Mouse (Mus musculus) heart, embryonic 14.5 days (tissue): ENCODE data around the gene Dcaf5. TPM values are rescaled to one million over a fixed set of nuclear protein-coding genes. Genes with fewer than 3 reads are reported as not detected.

Experiments used
- ATAC-seq: fragments of 200-750 bp; cut with Nextera tagmentation; 2 replicates; pipeline ENCODE4 v1.8.0; 2017; ENCODE audit warnings: low read depth, moderate TSS enrichment; ENCODE audit not compliant: insufficient number of reproducible peaks, insufficient read depth, low FRiP score
- H3K27ac ChIP-seq, 2 experiments: fragments of 200-500 bp in 1 of 2; fragments of 300-500 bp in 1 of 2; sonication (generic) in 1 of 2; replicated peaks in 1 of 2; 2 replicates each; pipeline ENCODE4 v1.5.1; 2012 to 2014; ENCODE audit warnings: low read depth in 2 of 2, low read length in 2 of 2, control low read depth in 1 of 2, mild to moderate bottlenecking in 1 of 2, mixed read lengths in 1 of 2; ENCODE audit not compliant: control insufficient read depth in 1 of 2, insufficient read depth in 1 of 2
- H3K27me3 ChIP-seq: fragments of 300-500 bp; sonication (generic); 2 replicates; pipeline ENCODE4 v1.6.1; 2014; ENCODE audit warnings: mild to moderate bottlenecking, low read length, control low read depth; ENCODE audit not compliant: control insufficient read depth, insufficient read depth
- H3K36me3 ChIP-seq: fragments of 300-500 bp; sonication (generic); 2 replicates; pipeline ENCODE4 v1.6.1; 2014; ENCODE audit warnings: mild to moderate bottlenecking, control low read depth, low read length, mixed read lengths; ENCODE audit not compliant: control insufficient read depth, insufficient read depth
- H3K4me1 ChIP-seq, 2 experiments: fragments of 200-500 bp in 1 of 2; fragments of 300-500 bp in 1 of 2; sonication (generic) in 1 of 2; 2 replicates each; pipeline ENCODE4 v1.6.1; 2012 to 2014; ENCODE audit warnings: low read length in 2 of 2, control low read depth in 1 of 2, mixed read lengths in 1 of 2; ENCODE audit not compliant: control insufficient read depth in 2 of 2, insufficient read depth in 2 of 2
- H3K4me2 ChIP-seq: fragments of 300-500 bp; sonication (generic); 2 replicates; pipeline ENCODE4 v1.6.1; 2014; ENCODE audit warnings: mild to moderate bottlenecking, low read length
- H3K4me3 ChIP-seq, 2 experiments: fragments of 200-500 bp in 1 of 2; fragments of 300-500 bp in 1 of 2; sonication (generic) in 1 of 2; 2 replicates each; pipeline ENCODE4 v1.5.1; 2012 to 2014; ENCODE audit warnings: low read length in 2 of 2, mild to moderate bottlenecking in 2 of 2, control low read depth in 1 of 2, low read depth in 1 of 2, moderate library complexity in 1 of 2; ENCODE audit not compliant: control insufficient read depth in 1 of 2, insufficient read depth in 1 of 2
- H3K9ac ChIP-seq: fragments of 300-500 bp; sonication (generic); 2 replicates; pipeline ENCODE4 v1.6.1; 2014; ENCODE audit warnings: mild to moderate bottlenecking, low read length
- H3K9me3 ChIP-seq: fragments of 300-500 bp; sonication (generic); 2 replicates; pipeline ENCODE4 v1.6.1; 2016; ENCODE audit warnings: low read length, control low read depth; ENCODE audit not compliant: control insufficient read depth
- WGBS: fragments of 180-500 bp; shearing (Covaris S2); extraction: QIAGEN DNeasy Blood & Tissue Kit; methylation state at CpG from one replicate; pipeline ENCODE4 v1.1.7; 2014; 5-methylcytosine and 5-hydroxymethylcytosine counted together
- polyA plus RNA-seq: library from polyadenylated mRNA; unstranded; fragments of >200 nt; fragmentation: Nextera tagmentation; extraction: Ambion mirVana; gene quantifications from 2 replicates; pipeline ENCODE4 v1.2.1, GENCODE M21; 2014

The Dcaf5 gene
- polyA plus RNA-seq, 1 experiment from 2014 or later = 10.5 TPM

DNA sequence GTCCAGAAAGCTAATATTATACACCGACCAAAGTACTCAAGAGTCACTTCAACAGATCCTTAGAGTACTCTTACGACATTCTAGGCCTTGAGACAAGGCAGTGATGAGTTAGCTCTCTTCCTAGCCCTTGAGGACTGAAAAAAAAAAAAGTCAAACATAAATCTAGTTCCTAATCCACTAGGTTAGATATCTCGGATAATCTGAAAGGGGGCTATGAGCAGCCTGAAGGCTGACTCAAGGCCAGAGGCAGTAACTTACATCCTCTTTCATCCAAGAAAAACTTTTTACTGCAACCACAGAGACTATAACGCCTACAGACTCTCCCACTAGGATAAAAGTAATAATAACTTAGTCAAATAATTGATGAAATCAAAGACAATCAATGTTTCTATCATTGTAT lies 60.7 kb downstream of the Dcaf5 start:
- Histone ChIP-seq H3K9ac (no peak overlapping the region), H3K4me1 (peaks cover 3 to 11% of the 10 kb centered on the region in 2 experiments; a peak in 3 of 4 replicates), H3K36me3 (peaks cover 65% of the 10 kb centered on the region), H3K27me3 (no peaks in the 10 kb centered on the region), H3K9me3 (no peaks in the 10 kb centered on the region), H3K4me2 (no peak overlapping the region), H3K4me3 (no peak overlapping the region), H3K27ac (no peak overlapping the region)
- ATAC-seq = no peak
- 90% methylated on average over 4 of the region's 4 CpGs for WGBS

DNA sequence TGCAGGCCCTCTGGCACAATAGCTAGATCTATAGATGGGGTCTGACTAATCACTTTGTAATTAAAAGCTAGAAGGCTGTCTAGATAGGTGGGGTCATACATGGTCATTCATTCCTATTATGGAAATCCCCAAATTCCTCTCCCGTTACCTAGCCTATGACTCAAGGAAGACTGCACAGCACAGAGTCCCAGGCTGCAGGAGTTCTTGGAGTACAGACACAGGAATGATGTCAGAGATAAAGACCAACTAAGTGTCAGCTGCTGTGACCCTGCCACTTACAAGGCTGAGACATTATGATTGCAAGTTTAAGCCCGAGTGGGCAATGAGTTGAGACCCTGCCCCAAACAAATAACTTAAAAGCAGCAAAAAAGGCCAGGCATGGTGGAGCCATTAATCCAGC lies 61.7 kb downstream of the Dcaf5 start:
- Histone ChIP-seq H3K4me2 (no peak overlapping the region), H3K9ac (no peak overlapping the region), H3K27me3 (no peaks in the 10 kb centered on the region), H3K27ac (no peak overlapping the region), H3K36me3 (peaks cover 66% of the 10 kb centered on the region), H3K4me3 (no peak overlapping the region), H3K9me3 (no peaks in the 10 kb centered on the region), H3K4me1 (peaks cover 0 to 3% of the 10 kb centered on the region in 2 experiments; a peak in 1 of 4 replicates)
- no peak for ATAC-seq
- 74% methylated on average over 2 of the region's 2 CpGs for WGBS

DNA sequence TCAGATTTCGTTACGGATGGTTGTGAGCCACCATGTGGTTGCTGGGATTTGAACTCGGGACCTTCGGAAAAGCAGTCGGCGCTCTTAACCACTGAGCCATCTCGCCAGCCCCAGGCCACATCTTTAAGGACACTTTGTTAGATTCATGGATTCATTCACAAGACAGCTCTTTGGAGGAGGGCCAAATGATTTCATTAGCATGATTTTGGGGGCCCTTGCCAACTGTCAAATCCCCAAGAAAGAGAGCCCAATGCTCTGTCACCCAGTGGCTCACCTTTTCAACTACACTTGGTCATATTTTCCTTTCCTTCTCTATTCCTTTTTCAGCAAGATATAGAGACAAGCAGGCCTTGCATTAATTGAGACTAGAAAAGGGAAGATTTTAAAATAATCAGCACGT lies 63.5 kb downstream of the Dcaf5 start:
- Histone ChIP-seq H3K27me3 (no peaks in the 10 kb centered on the region), H3K27ac (no peak overlapping the region), H3K36me3 (peaks cover 65% of the 10 kb centered on the region), H3K4me3 (no peak overlapping the region), H3K9ac (no peak overlapping the region), H3K9me3 (no peaks in the 10 kb centered on the region), H3K4me2 (no peak overlapping the region), H3K4me1 (no peaks in the 10 kb centered on the region)
- 99% methylated on average over 6 of the region's 8 CpGs for WGBS
- no peak for ATAC-seq

DNA sequence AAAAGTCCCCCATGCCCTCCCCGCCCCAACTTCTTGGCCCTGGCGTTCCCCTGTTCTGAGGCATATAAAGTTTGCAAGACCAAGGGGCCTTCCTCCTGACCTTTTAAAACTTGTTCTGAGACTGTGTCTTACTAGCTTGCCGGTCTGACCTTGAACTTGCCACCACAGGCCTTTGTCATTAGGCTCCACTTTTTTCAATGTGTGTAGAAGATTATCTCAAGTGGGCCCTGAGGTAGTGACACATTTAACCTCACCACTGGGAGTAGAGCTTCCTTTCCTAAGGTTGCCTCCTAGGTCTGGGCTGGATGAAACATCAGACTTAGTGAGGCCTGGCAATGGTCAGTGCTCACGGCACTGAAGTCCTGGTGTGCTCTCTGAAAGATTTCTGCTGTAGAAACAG lies 69.2 kb downstream of the Dcaf5 start:
- Histone ChIP-seq H3K9ac (no peak overlapping the region), H3K9me3 (no peaks in the 10 kb centered on the region), H3K4me1 (peaks cover 14 to 30% of the 10 kb centered on the region in 2 experiments), H3K4me2 (no peak overlapping the region), H3K36me3 (peaks cover 38% of the 10 kb centered on the region), H3K27me3 (no peaks in the 10 kb centered on the region), H3K27ac (peak overlapping the region; percentile 93 to 95), H3K4me3 (no peak overlapping the region)
- no peak for ATAC-seq
- WGBS = 53% methylated on average over 4 of the region's 4 CpGs

DNA sequence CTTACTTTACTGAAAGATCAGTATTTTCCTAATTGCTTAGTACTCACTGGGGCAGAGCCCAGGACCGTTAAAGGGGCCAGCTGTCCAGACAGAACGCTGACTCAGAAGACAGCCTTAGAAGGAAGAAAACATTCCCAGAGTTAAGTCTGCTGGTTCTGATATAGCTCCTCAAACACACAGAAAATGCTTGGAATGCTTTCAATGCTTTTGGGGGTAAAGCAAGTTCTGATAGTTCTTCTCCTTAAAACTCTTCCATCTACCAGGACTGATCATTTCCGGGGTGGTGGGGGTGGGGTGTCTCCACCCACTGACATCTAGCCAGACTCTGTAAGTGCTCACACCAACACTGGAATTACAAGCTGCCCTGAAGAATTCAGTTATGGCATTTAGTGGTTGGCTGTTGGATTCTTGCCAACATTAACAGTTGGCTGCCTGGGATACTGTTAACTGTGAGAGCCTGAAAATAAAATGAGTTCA lies 70.4 kb downstream of the Dcaf5 start:
- Histone ChIP-seq H3K36me3 (peaks cover 32% of the 10 kb centered on the region), H3K27ac (peak overlapping the region; percentile 93 to 95), H3K27me3 (no peaks in the 10 kb centered on the region), H3K9ac (peak overlapping the region; percentile 50; the same call in 1 of the 2 replicates), H3K4me3 (no peak overlapping the region), H3K9me3 (no peaks in the 10 kb centered on the region), H3K4me1 (peaks cover 14 to 32% of the 10 kb centered on the region in 2 experiments), H3K4me2 (peak overlapping the region; percentile 49)
- WGBS = 4% methylated on average over 3 of the region's 3 CpGs
- ATAC-seq = peak; percentile 58; the same call in 1 of the 2 replicates

DNA sequence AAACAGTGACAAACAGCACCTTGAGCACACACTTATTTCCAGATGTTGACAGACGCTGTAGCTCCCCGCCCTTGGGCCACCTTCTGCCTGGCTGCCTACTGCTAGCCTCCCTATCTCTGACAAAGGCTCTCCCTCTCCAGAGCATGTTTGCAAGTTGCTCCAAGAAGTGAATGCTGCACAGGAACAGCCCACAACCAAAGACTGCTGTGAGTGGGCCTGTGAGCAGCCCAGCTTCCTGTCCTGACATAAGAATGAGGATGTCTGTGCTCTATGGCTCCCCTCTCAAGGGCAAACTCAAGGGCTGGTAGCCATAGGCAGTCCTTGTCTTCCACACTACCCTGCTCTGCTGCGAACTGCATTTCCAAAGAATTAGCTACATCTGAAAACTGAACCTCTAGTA lies 71.1 kb downstream of the Dcaf5 start:
- peak overlapping the region; percentile 93 to 95 for H3K27ac ChIP-seq
- H3K9me3 ChIP-seq = no peaks in the 10 kb centered on the region
- peaks cover 27% of the 10 kb centered on the region for H3K36me3 ChIP-seq
- H3K4me2 ChIP-seq = no peak overlapping the region; the same call in 1 of the 2 replicates
- ATAC-seq = no peak
- no peaks in the 10 kb centered on the region for H3K27me3 ChIP-seq
- H3K9ac ChIP-seq = peak overlapping the region; percentile 50; the same call in 1 of the 2 replicates
- 66% methylated on average over 3 of the region's 3 CpGs for WGBS
- peaks cover 17 to 39% of the 10 kb centered on the region in 2 experiments for H3K4me1 ChIP-seq
- no peak overlapping the region for H3K4me3 ChIP-seq

DNA sequence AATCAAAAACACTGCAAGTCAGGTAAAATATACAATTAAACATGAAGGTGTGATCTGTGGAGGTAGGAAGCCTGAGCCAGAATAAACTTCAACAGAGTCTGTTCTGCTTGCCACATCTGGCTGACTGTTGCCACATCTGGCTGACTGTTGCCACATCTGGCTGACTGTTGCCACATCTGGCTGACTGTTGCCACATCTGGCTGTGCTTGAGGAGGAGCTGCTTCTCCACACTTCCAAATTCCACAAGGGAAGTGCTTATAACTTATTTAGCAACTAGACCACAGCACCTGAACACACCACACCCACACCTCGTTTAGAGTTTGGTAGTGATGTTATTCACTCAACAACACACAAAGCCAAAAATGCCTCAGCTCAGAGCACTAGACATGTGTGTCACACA lies 74.7 kb downstream of the Dcaf5 start:
- H3K36me3 ChIP-seq = peaks cover 21% of the 10 kb centered on the region
- H3K4me2 ChIP-seq = no peak overlapping the region
- no peak for ATAC-seq
- H3K27ac ChIP-seq = no peak overlapping the region
- H3K4me3 ChIP-seq = no peak overlapping the region
- H3K27me3 ChIP-seq = no peaks in the 10 kb centered on the region
- WGBS = 81% methylated on average over 1 of the region's 1 CpGs
- H3K9me3 ChIP-seq = no peaks in the 10 kb centered on the region
- H3K4me1 ChIP-seq = peaks cover 11 to 29% of the 10 kb centered on the region in 2 experiments
- H3K9ac ChIP-seq = no peak overlapping the region

DNA sequence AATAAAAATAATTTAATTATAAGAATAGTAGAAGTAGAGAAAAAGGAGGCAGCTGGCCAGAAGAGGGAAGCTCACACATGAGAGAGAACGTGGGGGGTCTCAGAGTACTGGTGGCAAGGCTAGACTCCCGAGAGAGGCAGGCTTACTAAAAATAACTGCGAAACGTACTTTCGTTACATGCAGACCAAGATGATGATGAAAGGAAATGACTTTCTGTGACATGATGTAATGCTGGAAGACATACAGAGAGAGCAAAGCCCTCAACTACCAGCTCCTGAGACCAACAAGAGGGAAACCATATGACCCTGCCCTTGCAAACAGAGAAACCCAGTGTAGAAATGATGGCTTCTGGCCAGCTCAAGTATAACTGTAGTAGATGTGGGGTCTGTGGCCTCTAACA lies 76.1 kb downstream of the Dcaf5 start:
- Histone ChIP-seq H3K36me3 (peaks cover 32% of the 10 kb centered on the region), H3K27me3 (no peaks in the 10 kb centered on the region), H3K9ac (no peak overlapping the region), H3K27ac (peak overlapping the region; percentile 55 to 68; a peak in 3 of 4 replicates), H3K4me3 (no peak overlapping the region), H3K9me3 (no peaks in the 10 kb centered on the region), H3K4me1 (peaks cover 6 to 15% of the 10 kb centered on the region in 2 experiments), H3K4me2 (no peak overlapping the region; the same call in 1 of the 2 replicates)
- no peak for ATAC-seq
- whole genome bisulfite sequencing = 12% methylated on average over 5 of the region's 5 CpGs
